Mouse (Mus musculus) naive thymus-derived CD4-positive, alpha-beta T cell, adult 2 months (primary cell): ENCODE data around the gene Olfr202.
"Not testable (repeated sequence)": the region's sequence is repeated elsewhere in the genome, so short reads cannot be mapped to it uniquely, and the experiment has no call there.

Experiments
- DNase-seq: peaks from one replicate; pipeline ENCODE4 v3.0.0-alpha.2; 2011; ENCODE audit warnings: low read depth

Olfr202 gene

DNA sequence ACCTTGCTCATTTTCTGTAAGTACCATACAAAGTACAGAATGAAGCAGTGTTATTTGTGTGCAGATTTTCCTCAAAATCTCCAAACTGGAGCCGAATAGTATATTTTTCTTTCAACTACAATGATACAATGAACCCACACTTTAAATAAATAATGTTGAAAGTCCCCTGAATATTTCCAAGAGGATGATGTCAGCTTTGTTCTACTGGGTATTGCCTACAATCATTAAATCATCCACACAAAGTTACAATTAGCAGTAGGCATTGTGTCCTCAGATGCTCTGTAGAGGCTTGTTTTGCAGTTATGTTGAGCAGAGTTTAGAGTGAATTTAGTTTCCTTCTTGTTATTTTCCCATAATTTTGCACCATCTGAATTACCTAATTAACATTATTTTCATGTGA lies at the start of gene Olfr202:
TSS of gene Olfr202 (minus strand) at position 101 of the 400 bp plus-strand sequence.
- DNase-seq, result no peak

DNA sequence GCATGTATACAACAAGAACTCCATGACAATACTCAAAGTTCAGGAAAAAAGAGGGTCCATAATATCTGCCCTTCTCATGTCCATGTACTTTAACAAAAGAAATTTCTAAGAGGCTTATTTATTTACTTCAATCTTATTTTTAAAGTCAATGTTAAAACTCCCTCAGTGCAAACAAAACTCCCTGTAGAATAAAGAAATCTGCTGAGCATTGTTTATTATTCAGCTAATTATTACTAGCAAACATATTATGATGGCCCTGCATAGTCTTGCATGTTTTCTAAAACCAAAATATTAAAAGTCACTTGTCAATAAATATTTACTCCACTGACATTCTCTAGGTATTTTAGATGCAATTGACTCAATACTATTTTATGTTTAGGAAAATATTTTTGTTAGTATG lies 44.4 kb upstream of the Olfr202 start, which contains the start of gene Olfr205:
TSS of gene Olfr205 (minus strand) at position 101 of the 400 bp plus-strand sequence.
- DNase-seq, result no peak

DNA sequence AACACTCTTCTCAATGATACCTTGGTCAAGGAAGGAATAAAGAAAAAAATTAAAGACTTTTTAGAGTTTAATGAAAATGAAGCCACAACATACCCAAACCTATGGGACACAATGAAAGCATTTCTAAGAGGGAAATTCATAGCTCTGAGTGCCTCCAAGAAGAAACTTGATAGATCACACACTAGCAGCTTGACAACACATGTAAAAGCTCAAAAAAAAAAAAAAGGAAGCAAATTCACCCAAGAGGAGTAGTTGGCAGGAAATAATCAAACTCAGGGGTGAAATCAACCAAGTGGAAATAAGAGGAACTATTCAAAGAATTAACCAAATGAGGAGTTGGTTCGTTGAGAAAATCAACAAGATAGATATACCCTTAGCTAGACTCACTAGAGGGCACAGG lies 36.7 kb upstream of the Olfr202 start:
- DNase-seq, result not testable (repeated sequence)

DNA sequence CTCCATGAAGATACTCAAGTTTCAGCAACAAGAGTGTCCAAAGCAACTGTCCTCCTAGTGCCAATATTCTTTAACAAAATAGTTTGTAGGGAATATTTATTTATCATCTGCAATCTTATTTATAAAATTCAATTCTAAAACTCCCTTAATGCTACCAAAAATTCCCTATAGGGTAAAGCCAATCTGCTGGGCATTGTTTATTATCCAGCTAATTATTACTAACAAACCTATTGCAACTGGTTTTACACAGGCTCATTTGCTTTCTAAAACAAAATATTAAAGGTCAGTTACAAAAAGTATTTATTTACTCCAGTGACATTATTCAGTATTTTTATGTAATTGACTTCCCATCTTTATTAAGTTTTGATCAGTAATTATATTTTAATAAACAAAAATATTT lies 31.6 kb upstream of the Olfr202 start, which contains the start of gene Olfr204:
TSS of gene Olfr204 (minus strand) at position 101 of the 400 bp plus-strand sequence.
- no peak for DNase-seq

DNA sequence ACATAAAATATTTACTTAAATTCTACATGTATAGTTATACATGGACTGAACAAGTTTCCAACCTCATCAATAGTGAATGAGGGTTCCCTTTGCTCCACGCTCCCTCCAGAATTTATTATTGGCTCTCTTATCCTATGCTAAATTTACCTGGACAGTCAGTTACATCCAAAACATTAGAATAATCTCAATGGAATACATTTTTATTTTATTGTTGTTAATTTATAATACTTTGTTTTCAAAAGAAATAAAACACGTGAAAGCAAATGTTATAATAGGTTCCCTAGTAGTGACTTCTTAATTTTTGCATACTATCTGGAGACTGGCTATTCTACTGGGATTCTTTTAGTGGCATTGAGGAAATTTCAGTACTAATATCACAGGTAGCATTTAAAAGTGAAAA lies 12.0 kb upstream of the Olfr202 start, which contains the start of gene Olfr203:
TSS of gene Olfr203 (plus strand) at position 301 of the 400 bp plus-strand sequence.
- no peak for DNase-seq

DNA sequence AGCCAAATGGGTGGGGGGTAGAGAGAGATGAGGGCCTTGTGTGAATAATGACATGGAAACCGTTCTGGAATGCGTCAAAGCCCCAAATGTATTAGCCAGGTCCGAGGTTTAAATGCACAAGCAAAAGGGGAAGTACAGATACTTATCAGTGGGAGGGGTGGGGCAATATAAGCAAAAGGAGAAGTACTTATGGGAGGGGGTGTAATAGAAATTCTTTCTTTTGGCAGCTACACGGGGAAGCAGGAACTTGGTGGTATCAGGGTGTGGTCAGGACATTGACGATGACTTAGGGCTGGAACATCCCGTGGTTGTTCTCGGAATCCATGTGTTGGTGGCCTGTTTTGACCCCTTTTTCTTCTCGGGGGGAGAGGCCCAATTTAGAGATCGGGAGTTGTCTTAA lies 983 bp upstream of the Olfr202 start:
- DNase-seq, result not testable (repeated sequence)

DNA sequence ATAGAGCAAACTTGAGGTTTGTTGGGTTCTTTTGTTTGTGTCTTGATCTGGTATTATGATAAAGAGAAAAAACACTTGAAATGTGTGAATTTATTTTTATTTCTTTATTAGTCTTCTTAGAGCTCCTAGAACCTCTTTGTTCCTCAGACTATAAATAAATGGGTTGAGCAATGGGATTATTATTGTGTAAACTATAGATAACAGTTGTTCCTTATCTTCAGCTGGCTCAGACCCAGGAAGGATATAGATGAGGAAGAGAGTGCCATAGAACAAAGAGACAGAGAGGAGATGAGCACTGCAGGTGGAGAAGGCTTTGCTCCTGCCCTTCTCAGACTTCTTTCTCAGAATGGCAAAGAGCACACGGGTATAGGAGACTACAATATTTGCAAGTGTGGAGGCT lies 3.1 kb downstream of the Olfr202 start:
- no peak for DNase-seq

DNA sequence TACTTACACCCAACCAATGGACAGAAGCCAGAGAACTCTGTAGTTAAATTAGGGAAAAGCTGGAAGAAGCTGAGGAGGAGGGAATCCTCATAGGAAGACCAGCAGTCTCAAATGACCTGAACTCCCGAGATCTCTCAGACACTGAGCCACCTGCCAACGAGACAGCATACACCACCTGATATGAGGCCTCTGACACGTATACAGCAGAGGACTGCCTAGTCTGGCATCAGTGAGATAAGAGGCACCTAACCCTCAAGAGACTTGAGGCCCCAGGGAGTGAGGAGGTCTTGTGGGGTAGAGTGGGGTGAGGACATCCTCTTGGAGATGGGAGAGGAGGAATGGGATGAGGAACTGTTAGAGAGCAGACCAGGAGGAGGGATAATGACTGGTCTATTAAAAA lies 6.1 kb downstream of the Olfr202 start:
- no peak for DNase-seq

DNA sequence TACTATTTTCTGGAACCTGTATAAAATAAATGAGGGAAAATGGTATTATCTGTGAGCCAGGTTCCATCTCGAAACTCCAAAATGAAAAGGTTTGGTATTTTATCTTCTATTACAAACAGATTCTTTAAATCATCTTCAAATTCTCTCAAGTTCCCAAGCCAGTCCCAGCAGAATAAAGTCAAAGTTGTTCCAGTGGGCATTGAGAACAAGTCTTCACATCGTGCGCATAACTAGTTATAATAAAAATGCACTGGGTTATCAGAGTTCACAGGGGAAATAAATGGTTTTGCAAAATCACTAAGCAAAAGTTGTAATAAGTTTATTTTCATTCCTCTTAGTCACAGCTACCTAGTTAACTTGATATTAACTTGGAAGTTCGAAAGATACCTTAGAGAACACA lies 14.1 kb downstream of the Olfr202 start, which contains the start of gene Olfr201:
TSS of gene Olfr201 (minus strand) at position 101 of the 400 bp plus-strand sequence.
- DNase-seq, result not testable (repeated sequence)

DNA sequence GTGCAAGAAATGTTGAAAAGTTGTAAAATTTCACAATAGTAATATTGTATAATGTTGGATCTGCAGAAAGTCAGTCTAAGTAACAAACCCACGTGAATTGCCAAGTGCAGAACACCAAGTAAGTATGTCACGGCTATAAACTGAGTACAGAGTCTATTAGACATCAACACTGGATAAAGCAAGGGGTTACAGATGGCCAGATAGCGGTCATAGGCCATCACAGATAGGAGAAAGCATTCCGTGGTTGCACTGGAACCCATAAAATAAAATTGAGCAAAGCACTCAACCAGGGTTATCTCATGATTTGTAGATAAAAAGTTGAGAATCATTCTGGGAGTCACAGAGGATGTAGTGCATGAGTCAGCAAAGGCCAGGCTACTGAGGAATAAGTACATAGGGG lies 17.5 kb downstream of the Olfr202 start:
- DNase-seq, result not testable (repeated sequence)

DNA sequence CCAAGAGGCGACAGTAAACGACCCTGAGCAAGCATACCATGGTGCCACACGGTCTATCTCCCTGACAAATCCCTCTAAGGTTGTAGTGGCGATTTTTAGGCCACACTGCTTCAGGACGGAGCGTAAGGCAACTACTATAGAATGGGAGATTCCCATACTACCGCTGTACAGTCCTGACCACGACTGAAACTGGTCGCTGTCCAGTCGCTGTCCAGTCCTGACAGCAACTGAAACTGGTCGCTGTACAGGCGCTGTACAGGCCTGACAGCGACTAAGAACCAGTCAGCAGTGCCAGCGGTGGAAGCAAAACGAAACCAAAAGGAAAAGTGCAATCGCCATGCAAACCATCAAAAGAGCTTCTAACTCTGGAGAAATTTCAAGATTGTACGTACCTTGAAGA lies 36.9 kb downstream of the Olfr202 start:
- DNase-seq, result no peak
